Mouse (Mus musculus) myocyte (in vitro differentiated cells): Measurements from ENCODE around the gene Csn2. TPM values are rescaled to one million over a fixed set of nuclear protein-coding genes. Genes with fewer than 3 reads are reported as not detected.

Source experiments
- H3K27me3 ChIP-seq: one replicate; pipeline ENCODE4 v1.6.1; 2011; ENCODE audit not compliant: control insufficient read depth, insufficient read depth, insufficient read length
- H3K36me3 ChIP-seq: one replicate; pipeline ENCODE4 v1.6.1; 2011; ENCODE audit not compliant: control insufficient read depth, insufficient read depth
- H3K4me2 ChIP-seq: one replicate; pipeline ENCODE4 v1.6.1; 2011; ENCODE audit warnings: low read depth, control low read depth
- H3K4me3 ChIP-seq: one replicate; pipeline ENCODE4 v1.5.1; 2011; ENCODE audit warnings: mild to moderate bottlenecking, control low read depth, moderate library complexity
- H3K79me2 ChIP-seq: one replicate; pipeline ENCODE4 v1.6.1; 2011; ENCODE audit not compliant: control insufficient read depth, insufficient read depth
- H3ac ChIP-seq: one replicate; pipeline ENCODE4 v1.6.1; 2011; ENCODE audit not compliant: control insufficient read depth, insufficient read length
- CEBPB ChIP-seq: IDR thresholded peaks from 2 replicates; pipeline ENCODE4 v1.6.1; 2011; ENCODE audit warnings: mild to moderate bottlenecking, moderate library complexity; ENCODE audit not compliant: poor library complexity, insufficient read depth, severe bottlenecking
- E2F4 ChIP-seq: IDR thresholded peaks from one replicate; pipeline ENCODE4 v1.6.1; 2011; ENCODE audit warnings: mild to moderate bottlenecking, control low read depth, moderate library complexity; ENCODE audit not compliant: insufficient read depth
- MAX ChIP-seq: IDR thresholded peaks from one replicate; pipeline ENCODE4 v1.6.1; 2011; ENCODE audit warnings: low read depth, mild to moderate bottlenecking, control low read depth
- MYOD1 ChIP-seq, 3 experiments: IDR thresholded peaks; one replicate each; pipeline ENCODE4 v1.6.1; 2011; ENCODE audit warnings: control low read depth in 2 of 3, low read depth in 2 of 3, mild to moderate bottlenecking in 2 of 3, moderate library complexity in 1 of 3; ENCODE audit not compliant: insufficient read length in 2 of 3, control insufficient read depth in 1 of 3
- MYOG ChIP-seq, 3 experiments: IDR thresholded peaks; one replicate each; pipeline ENCODE4 v1.6.1; 2011; ENCODE audit warnings: control low read depth in 2 of 3, low read depth in 2 of 3, mild to moderate bottlenecking in 2 of 3; ENCODE audit not compliant: insufficient read length in 2 of 3, control insufficient read depth in 1 of 3, insufficient read depth in 1 of 3
- POLR2A ChIP-seq: IDR thresholded peaks from one replicate; pipeline ENCODE4 v1.6.1; 2011; ENCODE audit warnings: low read depth, mild to moderate bottlenecking, control low read depth, moderate library complexity; ENCODE audit not compliant: insufficient read length
- POLR2AphosphoS2 ChIP-seq: IDR thresholded peaks from one replicate; pipeline ENCODE4 v1.6.1; 2011; ENCODE audit warnings: low read depth, control low read depth; ENCODE audit not compliant: insufficient read length
- REST ChIP-seq: IDR thresholded peaks from one replicate; pipeline ENCODE4 v1.6.1; 2011; ENCODE audit warnings: mild to moderate bottlenecking, control low read depth, moderate library complexity; ENCODE audit not compliant: insufficient read depth, insufficient read length
- SRF ChIP-seq: IDR thresholded peaks from one replicate; pipeline ENCODE4 v1.6.1; 2011; ENCODE audit warnings: low read depth; ENCODE audit not compliant: control insufficient read depth, insufficient read length
- TCF12 ChIP-seq: IDR thresholded peaks from one replicate; pipeline ENCODE4 v1.6.1; 2011; ENCODE audit warnings: mild to moderate bottlenecking, control low read depth; ENCODE audit not compliant: poor library complexity, insufficient read depth, severe bottlenecking
- TCF3 ChIP-seq: IDR thresholded peaks from one replicate; pipeline ENCODE4 v1.6.1; 2011; ENCODE audit warnings: low read depth, control low read depth; ENCODE audit not compliant: insufficient read length
- USF1 ChIP-seq: IDR thresholded peaks from one replicate; pipeline ENCODE4 v1.6.1; 2011; ENCODE audit warnings: low read depth, mild to moderate bottlenecking, control low read depth, moderate library complexity
- polyA plus RNA-seq: library from polyadenylated mRNA; unstranded; fragments of >200 nt; fragmentation: generic; extraction: Trizol; gene quantifications from one replicate; pipeline ENCODE4 v1.2.1, GENCODE M21; 2012; ENCODE audit warnings: missing spikeins

Gene Csn2
- polyA plus RNA-seq: not detected

- no peaks in the 10 kb centered on the region for H3K36me3 ChIP-seq
- no peak within 1 kb of the TSS for H3K4me2 ChIP-seq
- H3K27me3 ChIP-seq: no peaks in the 10 kb centered on the region
- no peaks in the 10 kb centered on the region for H3K79me2 ChIP-seq
- H3ac ChIP-seq: no peak within 1 kb of the TSS
- no peak within 1 kb of the TSS for H3K4me3 ChIP-seq
- TF ChIP-seq TCF3 (no peak), CEBPB (no peak), POLR2AphosphoS2 (no peak), E2F4 (no peak), MAX (no peak)
Observed at GRCm38 (mm10) chr5:87699530-87699929, at the start of gene Csn2. Csn2 (minus strand) TSS chr5:87699630.

- no peaks in the 10 kb centered on the region for H3K27me3 ChIP-seq
Observed at GRCm38 (mm10) chr5:87734821-87735220, 35.4 kb upstream of the Csn2 start.

GRCm38 (mm10) chr5:87705891-87706290 lies 6.5 kb upstream of the Csn2 start:
- no peak overlapping the region for H3ac ChIP-seq
- H3K4me3 ChIP-seq: no peak overlapping the region
- TF ChIP-seq MAX (no peak), MYOD1 (IDR thresholded peaks at IDR 0.05; ENCODE audit: control insufficient read depth in 1 of 3, insufficient read length in 2 of 3, low read depth in 2 of 3) (no peak), USF1 (no peak), CEBPB (no peak), E2F4 (no peak), MYOG (IDR thresholded peaks at IDR 0.05; ENCODE audit: control insufficient read depth in 1 of 3, insufficient read depth in 1 of 3, insufficient read length in 2 of 3, low read depth in 2 of 3) (no peak), TCF12 (no peak), TCF3 (no peak), POLR2A (no peak)
- no peaks in the 10 kb centered on the region for H3K36me3 ChIP-seq
- no peaks in the 10 kb centered on the region for H3K27me3 ChIP-seq
- H3K79me2 ChIP-seq: no peaks in the 10 kb centered on the region
- H3K4me2 ChIP-seq: no peak overlapping the region

More at GRCm38 (mm10) chr5:87734821-87735220, 35.4 kb upstream of the Csn2 start:
- Histone ChIP-seq H3ac (no peak overlapping the region), H3K4me3 (no peak overlapping the region), H3K79me2 (no peaks in the 10 kb centered on the region), H3K36me3 (no peaks in the 10 kb centered on the region), H3K4me2 (no peak overlapping the region)
- no peak for TF ChIP-seq SRF
- no peak for TF ChIP-seq POLR2AphosphoS2
- TF ChIP-seq MAX: no peak
- no peak for TF ChIP-seq TCF3

- Histone ChIP-seq H3ac (no peak within 1 kb of the TSS), H3K36me3 (no peaks in the 10 kb centered on the region), H3K79me2 (no peaks in the 10 kb centered on the region), H3K27me3 (no peaks in the 10 kb centered on the region), H3K4me2 (no peak within 1 kb of the TSS), H3K4me3 (no peak within 1 kb of the TSS)
- no peak for TF ChIP-seq TCF12
- no peak for TF ChIP-seq E2F4
- no peak for TF ChIP-seq CEBPB
- no peak for TF ChIP-seq TCF3
- no peak for TF ChIP-seq MYOG (IDR thresholded peaks at IDR 0.05; ENCODE audit: control insufficient read depth in 1 of 3, insufficient read depth in 1 of 3, insufficient read length in 2 of 3, low read depth in 2 of 3)
- TF ChIP-seq SRF: no peak
- TF ChIP-seq REST: no peak
- TF ChIP-seq POLR2A: no peak
- no peak for TF ChIP-seq MYOD1 (IDR thresholded peaks at IDR 0.05; ENCODE audit: control insufficient read depth in 1 of 3, insufficient read length in 2 of 3, low read depth in 2 of 3)
- no peak for TF ChIP-seq POLR2AphosphoS2
Observed at GRCm38 (mm10) chr5:87665908-87666307, 33.5 kb downstream of the Csn2 start, which contains the start of gene Csn1s1. Csn1s1 (plus strand) TSS chr5:87666208.

- no peak overlapping the region for H3K4me3 ChIP-seq
- no peaks in the 10 kb centered on the region for H3K79me2 ChIP-seq
- no peaks in the 10 kb centered on the region for H3K27me3 ChIP-seq
- no peak overlapping the region for H3K4me2 ChIP-seq
- no peak for TF ChIP-seq SRF
- no peak for TF ChIP-seq REST
- no peak for TF ChIP-seq USF1
- no peaks in the 10 kb centered on the region for H3K36me3 ChIP-seq
- H3ac ChIP-seq: no peak overlapping the region
Observed at GRCm38 (mm10) chr5:87642787-87643186, 56.6 kb downstream of the Csn2 start.

Other genes starting within 250 kb of the Csn2 start
- not detected for gene Ugt2a2, start 217.4 kb downstream of the Csn2 start, polyA plus RNA-seq
- not detected for gene Gm43638, start 212.8 kb downstream of the Csn2 start, polyA plus RNA-seq
- not detected for gene Ugt2a1, start 208.8 kb downstream of the Csn2 start, polyA plus RNA-seq
- not detected for gene Sult1b1, start 161.4 kb downstream of the Csn2 start, polyA plus RNA-seq
- not detected for gene Sult1d1, start 130.6 kb downstream of the Csn2 start, polyA plus RNA-seq
- gene Sult1e1, start 108.0 kb downstream of the Csn2 start, polyA plus RNA-seq: not detected
- not detected for gene Csn1s1, start 33.4 kb downstream of the Csn2 start, polyA plus RNA-seq
- gene Csn1s2a, start 74.9 kb upstream of the Csn2 start, polyA plus RNA-seq: not detected
- not detected for gene Csn1s2b, start 108.5 kb upstream of the Csn2 start, polyA plus RNA-seq
- not detected for gene Prr27, start 126.1 kb upstream of the Csn2 start, polyA plus RNA-seq
- gene Odam, start 185.4 kb upstream of the Csn2 start, polyA plus RNA-seq: not detected
- gene Csn3, start 225.9 kb upstream of the Csn2 start, polyA plus RNA-seq: 1.5 TPM